Mouse (Mus musculus) cortical plate, adult 2 months (tissue): Measurements from ENCODE around the gene Plscr2.

ENCODE experiments used
- CTCF ChIP-seq: fragments of 200-500 bp; IDR thresholded peaks from 2 replicates; pipeline ENCODE4 v1.5.1; 2011; ENCODE audit warnings: mild to moderate bottlenecking, control low read depth, low read length; ENCODE audit not compliant: insufficient read depth; ENCODE audit errors: extremely low read depth
- POLR2A ChIP-seq: fragments of 200-500 bp; IDR thresholded peaks from 2 replicates; pipeline ENCODE4 v1.6.1; 2011; ENCODE audit warnings: mild to moderate bottlenecking, low read length, control low read depth; ENCODE audit not compliant: insufficient read depth; ENCODE audit errors: extremely low read depth

DNA sequence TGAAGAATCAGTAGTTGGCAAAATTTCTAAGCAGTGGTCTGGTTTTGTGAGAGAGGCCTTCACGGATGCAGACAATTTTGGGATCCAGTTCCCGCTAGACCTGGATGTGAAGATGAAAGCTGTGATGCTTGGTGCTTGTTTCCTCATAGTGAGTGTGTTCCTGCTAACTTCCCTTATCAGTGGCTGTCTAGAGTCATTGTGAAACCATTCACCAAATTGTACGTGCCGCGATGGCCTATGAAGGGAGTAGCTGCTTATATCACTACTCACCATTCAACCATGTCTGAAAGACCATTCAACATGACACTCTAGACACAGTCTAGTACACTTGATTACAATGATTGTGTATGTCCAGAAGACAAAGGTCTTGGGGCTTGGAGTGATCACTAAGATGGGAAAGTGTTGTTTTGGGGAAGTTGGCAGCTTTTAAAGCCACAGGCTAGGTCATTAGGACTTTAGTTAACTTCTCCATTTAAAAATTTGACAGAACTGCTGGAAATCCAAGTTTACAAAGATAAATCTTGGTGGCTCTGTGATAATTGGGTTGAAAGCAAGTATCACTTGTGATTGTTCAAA is 5.5 kb upstream of the Plscr2 start:
- no peak for TF ChIP-seq POLR2A
- no peak for TF ChIP-seq CTCF
